Mouse (Mus musculus) midbrain, embryonic 16.5 days (tissue): ENCODE data around the gene Traf2. TPM values are rescaled to one million over a fixed set of nuclear protein-coding genes. Genes with fewer than 3 reads are reported as not detected.

Experiments
- ATAC-seq: fragments of 200-750 bp; cut with Nextera tagmentation; 2 replicates; pipeline ENCODE4 v1.8.0; 2017; ENCODE audit warnings: moderate TSS enrichment
- H3K27ac ChIP-seq: fragments of 300-500 bp; sonication (generic); 2 replicates; pipeline ENCODE4 v1.5.1; 2014; ENCODE audit warnings: mild to moderate bottlenecking, low read length, mixed read lengths
- H3K27me3 ChIP-seq: fragments of 300-500 bp; sonication (generic); 2 replicates; pipeline ENCODE4 v1.6.1; 2014; ENCODE audit warnings: low read depth, low read length, mixed read lengths; ENCODE audit not compliant: control insufficient read depth, insufficient read depth
- H3K36me3 ChIP-seq: fragments of 300-500 bp; sonication (generic); 2 replicates; pipeline ENCODE4 v1.6.1; 2014; ENCODE audit warnings: mild to moderate bottlenecking, low read length, moderate library complexity, mixed read lengths; ENCODE audit not compliant: control insufficient read depth, insufficient read depth
- H3K4me1 ChIP-seq: fragments of 300-500 bp; sonication (generic); 2 replicates; pipeline ENCODE4 v1.6.1; 2014; ENCODE audit warnings: mild to moderate bottlenecking, low read length, mixed read lengths; ENCODE audit not compliant: control insufficient read depth, insufficient read depth
- H3K4me2 ChIP-seq: fragments of 300-500 bp; sonication (generic); 2 replicates; pipeline ENCODE4 v1.6.1; 2014; ENCODE audit warnings: mild to moderate bottlenecking, low read length, mixed read lengths
- H3K4me3 ChIP-seq: fragments of 300-500 bp; sonication (generic); 2 replicates; pipeline ENCODE4 v1.5.1; 2014; ENCODE audit warnings: low read depth, mild to moderate bottlenecking, low read length, moderate library complexity, mixed read lengths
- H3K9ac ChIP-seq: fragments of 300-500 bp; sonication (generic); 2 replicates; pipeline ENCODE4 v1.6.1; 2014; ENCODE audit warnings: low read depth, low read length, mixed read lengths
- H3K9me3 ChIP-seq: fragments of 300-500 bp; sonication (generic); replicated peaks from 2 replicates; pipeline ENCODE4 v1.6.1; 2014; ENCODE audit warnings: mild to moderate bottlenecking, low read length, mixed read lengths; ENCODE audit not compliant: control insufficient read depth, poor library complexity, severe bottlenecking
- WGBS: fragments of 180-500 bp; shearing (Covaris S2); extraction: QIAGEN DNeasy Blood & Tissue Kit; methylation state at CpG from one replicate; pipeline ENCODE4 v1.1.7; 2014; 5-methylcytosine and 5-hydroxymethylcytosine counted together
- polyA plus RNA-seq: library from polyadenylated mRNA; unstranded; fragments of >200 nt; fragmentation: Nextera tagmentation; extraction: Ambion mirVana; gene quantifications from 2 replicates; pipeline ENCODE4 v1.2.1, GENCODE M21; 2015

Traf2 gene
- polyA plus RNA-seq, 1 experiment from 2014 or later, result 15.9 TPM

GRCm38 (mm10) chr2:25496462-25496861, 50.3 kb downstream of the Traf2 start:
- Histone ChIP-seq H3K9ac (no peak overlapping the region), H3K27ac (no peak overlapping the region), H3K4me2 (no peak overlapping the region), H3K9me3 (no peaks in the 10 kb centered on the region), H3K4me1 (peaks cover 1% of the 10 kb centered on the region), H3K27me3 (no peaks in the 10 kb centered on the region), H3K36me3 (no peaks in the 10 kb centered on the region), H3K4me3 (no peak overlapping the region)
- ATAC-seq, result no peak
- WGBS, result 47% methylated on average over 4 of the region's 4 CpGs

- 92% methylated on average over 5 of the region's 5 CpGs for WGBS
- H3K4me3 ChIP-seq, result no peak within 1 kb of the TSS
- H3K9ac ChIP-seq, result no peak within 1 kb of the TSS
- no peaks in the 10 kb centered on the region for H3K36me3 ChIP-seq
- H3K4me1 ChIP-seq, result no peaks in the 10 kb centered on the region
- no peak within 1 kb of the TSS for H3K27ac ChIP-seq
- no peak within 1 kb of the TSS for H3K4me2 ChIP-seq
- no peaks in the 10 kb centered on the region for H3K9me3 ChIP-seq
- ATAC-seq, result no peak
- no peaks in the 10 kb centered on the region for H3K27me3 ChIP-seq
Observed at GRCm38 (mm10) chr2:25493476-25493961, 53.2 kb downstream of the Traf2 start, which contains the start of gene Lcn12. TSS of gene Lcn12 (minus strand) at chr2:25493911.

DNA sequence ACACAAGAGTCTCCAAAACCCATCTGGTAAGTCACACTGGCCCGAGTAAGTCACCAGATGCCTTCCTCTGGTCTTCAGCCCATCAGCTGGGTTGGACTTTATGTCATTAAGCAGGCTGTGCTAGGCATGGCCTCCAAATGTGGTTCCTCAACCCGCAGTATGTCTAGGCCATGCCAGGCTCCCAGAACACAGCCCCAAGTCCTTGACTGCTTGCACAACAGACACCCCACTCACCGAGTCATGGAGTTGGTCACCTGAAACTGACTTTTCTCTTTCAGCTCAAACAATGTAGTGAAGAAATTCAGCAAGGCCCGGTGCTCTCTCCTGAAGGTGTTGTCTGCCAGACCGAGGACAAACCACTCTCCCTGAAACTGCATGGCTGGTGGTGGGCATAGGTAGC, 53.8 kb downstream of the Traf2 start:
- Histone ChIP-seq H3K4me2 (no peak overlapping the region), H3K27ac (no peak overlapping the region), H3K9me3 (no peaks in the 10 kb centered on the region), H3K9ac (no peak overlapping the region), H3K27me3 (no peaks in the 10 kb centered on the region), H3K36me3 (no peaks in the 10 kb centered on the region), H3K4me3 (no peak overlapping the region), H3K4me1 (no peaks in the 10 kb centered on the region)
- WGBS, result 87% methylated on average over 5 of the region's 5 CpGs
- ATAC-seq, result no peak

- 78% methylated on average over 7 of the region's 7 CpGs for WGBS
Observed at GRCm38 (mm10) chr2:25488671-25489068, 58.1 kb downstream of the Traf2 start.

DNA sequence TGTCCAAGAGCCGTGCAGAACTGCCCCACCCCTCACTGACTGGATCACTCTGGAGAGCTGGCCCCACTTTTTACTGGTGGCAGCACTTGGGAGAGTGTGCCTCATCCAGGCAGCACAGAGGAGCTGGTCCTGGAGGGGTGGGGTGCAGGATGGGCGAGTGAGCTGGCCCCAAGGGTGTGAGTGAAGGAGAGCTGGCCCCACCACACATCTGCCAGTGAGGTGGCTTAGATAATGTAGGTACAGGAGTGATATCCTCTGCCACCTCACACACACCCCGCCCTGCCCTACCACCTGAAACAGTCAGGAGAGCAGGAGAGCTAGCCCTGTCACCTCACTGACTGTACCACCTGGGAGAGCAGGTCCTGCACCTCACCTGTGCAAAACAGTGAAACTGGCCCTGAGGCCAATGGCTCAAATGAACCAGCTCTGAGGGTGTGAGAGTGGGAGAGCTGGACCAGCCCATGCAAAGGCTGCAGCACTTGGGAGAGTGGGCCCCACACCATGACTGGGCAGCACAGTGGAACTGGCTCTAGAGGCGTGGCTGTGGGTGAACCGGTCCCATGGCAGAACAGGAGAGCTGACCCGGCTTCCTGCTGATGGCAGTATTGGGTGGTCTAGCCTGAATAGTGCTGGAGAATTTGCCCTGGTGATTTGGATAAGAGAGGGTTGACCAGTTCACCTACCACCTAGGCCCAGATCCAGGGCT, 58.6 kb downstream of the Traf2 start:
- no peak overlapping the region for H3K4me3 ChIP-seq
- no peaks in the 10 kb centered on the region for H3K36me3 ChIP-seq
- no peaks in the 10 kb centered on the region for H3K4me1 ChIP-seq
- H3K27ac ChIP-seq, result no peak overlapping the region
- no peak for ATAC-seq
- no peaks in the 10 kb centered on the region for H3K27me3 ChIP-seq
- H3K9ac ChIP-seq, result no peak overlapping the region
- no peak overlapping the region for H3K4me2 ChIP-seq
- 70% methylated on average over 6 of the region's 6 CpGs for WGBS
- H3K9me3 ChIP-seq, result no peaks in the 10 kb centered on the region

More at GRCm38 (mm10) chr2:25488671-25489068, 58.1 kb downstream of the Traf2 start:
- Histone ChIP-seq H3K4me1 (no peaks in the 10 kb centered on the region), H3K4me2 (no peak overlapping the region), H3K27ac (no peak overlapping the region), H3K36me3 (no peaks in the 10 kb centered on the region), H3K4me3 (no peak overlapping the region), H3K9me3 (no peaks in the 10 kb centered on the region), H3K9ac (no peak overlapping the region), H3K27me3 (no peaks in the 10 kb centered on the region)
- ATAC-seq, result no peak

DNA sequence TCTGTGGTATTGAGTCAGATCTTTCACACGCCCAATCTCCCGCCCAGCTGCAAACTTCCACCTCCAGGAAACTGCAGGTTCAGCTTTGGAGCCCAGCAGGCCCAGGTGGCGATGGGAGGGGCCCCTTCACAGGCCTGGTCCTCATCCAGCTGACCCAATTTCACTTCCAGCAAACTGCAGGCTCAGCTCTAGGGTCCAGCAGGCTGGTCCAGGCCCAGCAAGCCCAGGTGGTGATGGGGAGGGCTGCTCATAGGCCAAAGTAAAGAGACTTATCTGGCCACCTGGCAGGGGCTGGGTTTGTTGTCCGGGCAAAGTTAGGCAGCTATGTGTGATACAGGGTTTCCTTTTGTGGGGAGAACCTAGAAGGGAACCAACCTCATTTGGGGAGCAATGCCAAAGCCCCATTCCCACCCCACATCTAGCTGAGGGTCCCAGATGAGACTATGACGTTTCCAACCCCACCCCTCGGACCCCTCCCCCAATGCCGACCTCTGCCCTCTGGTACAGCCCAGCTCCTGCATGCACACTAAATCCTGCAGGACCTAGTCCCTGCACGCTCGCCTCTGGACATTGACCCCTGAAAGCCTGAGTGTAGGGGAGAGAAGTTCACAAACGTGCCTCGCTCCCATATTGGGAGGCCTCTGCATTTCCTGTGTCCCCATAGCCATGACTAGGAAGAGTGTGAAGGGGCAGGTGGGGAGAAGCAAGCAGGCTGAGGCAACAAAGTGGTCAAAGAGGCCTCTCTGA, 61.7 kb downstream of the Traf2 start:
- Histone ChIP-seq H3K9ac (no peak overlapping the region), H3K4me2 (no peak overlapping the region), H3K9me3 (no peaks in the 10 kb centered on the region), H3K4me3 (no peak overlapping the region), H3K27ac (no peak overlapping the region), H3K36me3 (no peaks in the 10 kb centered on the region), H3K27me3 (no peaks in the 10 kb centered on the region), H3K4me1 (no peaks in the 10 kb centered on the region)
- ATAC-seq, result no peak
- WGBS, result 66% methylated on average over 11 of the region's 11 CpGs

DNA sequence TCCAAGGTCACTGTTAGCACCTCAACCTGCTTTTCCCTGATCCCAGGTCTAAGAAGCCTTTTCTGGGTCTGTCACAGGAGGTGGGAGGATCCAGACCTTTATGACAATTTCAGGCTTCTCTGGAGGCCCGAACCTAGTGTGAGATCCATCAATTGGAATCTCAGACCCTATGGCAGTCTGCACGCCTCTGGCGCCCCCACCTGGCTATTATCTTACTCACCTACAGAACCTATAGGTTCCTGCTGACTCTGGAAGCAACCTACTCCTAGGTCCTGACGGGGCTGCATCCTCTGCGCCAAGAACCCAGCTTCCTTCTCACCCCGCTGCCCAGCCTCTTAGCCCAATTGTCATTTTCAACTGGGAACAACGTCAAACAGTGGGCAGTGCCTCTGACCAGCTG, 63.8 kb downstream of the Traf2 start:
- Histone ChIP-seq H3K9me3 (no peaks in the 10 kb centered on the region), H3K4me2 (no peak overlapping the region), H3K27me3 (no peaks in the 10 kb centered on the region), H3K4me3 (no peak overlapping the region), H3K4me1 (no peaks in the 10 kb centered on the region), H3K9ac (no peak overlapping the region), H3K36me3 (no peaks in the 10 kb centered on the region), H3K27ac (no peak overlapping the region)
- ATAC-seq, result no peak
- WGBS, result 24% methylated on average over 7 of the region's 7 CpGs

- Histone ChIP-seq H3K27ac (no peak overlapping the region), H3K27me3 (no peaks in the 10 kb centered on the region), H3K4me3 (no peak overlapping the region), H3K4me1 (no peaks in the 10 kb centered on the region), H3K4me2 (no peak overlapping the region), H3K9me3 (no peaks in the 10 kb centered on the region), H3K9ac (no peak overlapping the region), H3K36me3 (no peaks in the 10 kb centered on the region)
- WGBS, result 83% methylated on average over 1 of the region's 1 CpGs
- no peak for ATAC-seq
Observed at GRCm38 (mm10) chr2:25480541-25480940, 66.2 kb downstream of the Traf2 start.
